Mouse (Mus musculus) large intestine, adult 2 months (tissue): Measurements from ENCODE around the gene Vmn2r56. TPM values are rescaled to one million over a fixed set of nuclear protein-coding genes. Genes with fewer than 3 reads are reported as not detected.
"Not testable (repeated sequence)": the region's sequence is repeated elsewhere in the genome, so short reads cannot be mapped to it uniquely, and the experiment has no call there.

ENCODE experiments used
- DNase-seq: peaks from one replicate; pipeline ENCODE4 v3.0.0-alpha.2; 2012; ENCODE audit warnings: low read depth, low spot score
- whole genome bisulfite sequencing: fragments of 180-500 bp; shearing (Covaris S2); methylation state at CpG from one replicate; pipeline ENCODE4 v1.1.7; 2018; 5-methylcytosine and 5-hydroxymethylcytosine counted together
- polyA plus RNA-seq: library from polyadenylated mRNA; depleted of rRNA; stranded (reverse); fragments of >200 nt; gene quantifications from 2 replicates; pipeline ENCODE4 v1.2.3, GENCODE M21; 2012; rRNA removed

Gene Vmn2r56
- polyA plus RNA-seq: not detected in 2 replicates

- 11% methylated on average over 1 of the region's 1 CpGs for WGBS
- DNase-seq: no peak
Observed at GRCm38 (mm10) chr7:12734904-12735303, at the start of gene Vmn2r56. Gene Vmn2r56, minus strand, starts transcription at chr7:12735004.

- under 1% methylated on average over 57 of the region's 57 CpGs for WGBS
- DNase-seq: no peak
Observed at GRCm38 (mm10) chr7:12780151-12780830, 45.5 kb upstream of the Vmn2r56 start.

- no peak for DNase-seq
- 26% methylated on average over 10 of the region's 10 CpGs for WGBS
Observed at GRCm38 (mm10) chr7:12779782-12780150, 45.0 kb upstream of the Vmn2r56 start.

GRCm38 (mm10) chr7:12779141-12779540 lies 44.3 kb upstream of the Vmn2r56 start:
- no peak for DNase-seq
- WGBS: 81% methylated on average over 5 of the region's 5 CpGs

DNA sequence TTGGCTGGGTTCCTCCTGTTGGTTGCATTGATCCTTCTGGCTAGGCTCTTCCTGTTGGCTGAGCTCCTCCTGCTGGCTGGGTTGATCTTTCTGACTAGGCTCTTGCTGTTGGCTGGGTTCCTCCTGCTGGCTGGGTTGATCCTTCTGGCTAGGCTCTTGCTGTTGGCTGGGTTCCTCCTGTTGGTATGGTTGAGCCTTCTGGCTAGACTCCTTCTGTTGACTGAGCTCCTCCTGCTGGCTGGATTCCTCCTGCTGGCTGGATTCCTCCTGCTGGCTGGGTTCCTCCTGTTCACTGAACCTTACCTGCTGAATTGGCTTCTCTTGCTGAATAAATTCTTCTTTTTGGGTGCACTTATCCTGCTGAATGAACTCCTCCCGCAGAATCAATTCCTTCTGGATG lies 39.8 kb upstream of the Vmn2r56 start:
- DNase-seq: no peak
- WGBS: 88% methylated on average over 1 of the region's 1 CpGs

DNA sequence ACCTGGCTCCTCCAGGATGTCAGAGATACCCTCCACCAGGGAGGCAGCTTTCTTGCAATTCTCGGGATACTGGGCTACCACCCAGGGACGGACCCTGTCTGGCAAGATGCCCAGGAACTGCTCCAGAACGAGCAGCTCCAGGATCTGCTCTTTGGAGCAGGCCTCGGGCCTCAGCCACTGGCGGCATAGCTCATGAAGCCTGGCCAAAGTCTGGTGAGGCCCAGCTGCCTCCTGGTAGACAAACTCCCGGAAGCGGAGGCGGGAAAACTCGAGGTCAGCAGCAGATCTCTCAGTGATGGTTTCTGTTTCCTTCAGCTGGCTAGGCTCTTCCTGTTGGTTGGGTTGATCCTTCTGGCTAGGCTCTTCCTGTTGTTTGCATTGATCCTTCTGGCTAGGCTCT lies 39.3 kb upstream of the Vmn2r56 start:
- DNase-seq: no peak
- WGBS: 85% methylated on average over 9 of the region's 9 CpGs

GRCm38 (mm10) chr7:12749431-12750198 lies 14.8 kb upstream of the Vmn2r56 start:
- WGBS: 77% methylated on average over 24 of the region's 24 CpGs
- no peak for DNase-seq

DNA sequence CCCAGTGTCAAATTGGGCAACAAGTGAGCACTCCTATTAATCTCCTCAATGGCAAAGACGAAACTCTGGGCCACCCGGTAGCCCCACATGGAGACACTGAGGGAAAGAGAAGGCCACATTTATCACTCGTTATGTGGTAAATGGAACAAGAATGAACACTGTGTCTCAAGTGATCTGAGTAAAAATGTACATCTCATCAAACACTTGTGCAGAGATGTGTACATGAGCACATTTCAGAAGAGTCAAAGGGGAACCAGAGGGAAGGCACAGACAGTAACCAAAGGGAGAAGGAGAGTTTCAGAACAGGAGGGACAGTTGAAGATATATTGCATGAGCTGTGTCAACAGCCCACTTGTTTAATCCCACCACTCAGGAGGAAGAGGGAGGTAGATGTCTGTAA lies 49.9 kb downstream of the Vmn2r56 start, which contains the start of gene Vmn2r55:
TSS of gene Vmn2r55 (minus strand) at position 101 of the 400 bp plus-strand sequence.
- WGBS: 82% methylated on average over 3 of the region's 3 CpGs
- DNase-seq: not testable (repeated sequence)

GRCm38 (mm10) chr7:12640219-12640618 lies 94.6 kb downstream of the Vmn2r56 start, which contains the start of gene Vmn2r54:
Gene Vmn2r54, minus strand, starts transcription at chr7:12640319.
- not testable (repeated sequence) for DNase-seq
- WGBS: 75% methylated on average over 3 of the region's 4 CpGs

Other genes starting within 250 kb of the Vmn2r56 start
- not detected in 2 replicates for gene 2900092C05Rik, start 222.5 kb downstream of the Vmn2r56 start, polyA plus RNA-seq
- not detected in 2 replicates for gene Vmn2r53, start 126.2 kb downstream of the Vmn2r56 start, polyA plus RNA-seq
- gene Vmn2r54, start 94.7 kb downstream of the Vmn2r56 start, polyA plus RNA-seq: not detected in 2 replicates
- gene Vmn2r55, start 50.0 kb downstream of the Vmn2r56 start, polyA plus RNA-seq: not detected in 2 replicates
- 0.38 and 0.52 TPM in 2 replicates for gene Zscan18, start 68.6 kb upstream of the Vmn2r56 start, polyA plus RNA-seq
- gene Zfp329, start 83.9 kb upstream of the Vmn2r56 start, polyA plus RNA-seq: 0.87 and 1.3 TPM in 2 replicates
- gene Zfp110, start 99.8 kb upstream of the Vmn2r56 start, polyA plus RNA-seq: 6.0 and 10.3 TPM in 2 replicates
- gene Zfp128, start 146.2 kb upstream of the Vmn2r56 start, polyA plus RNA-seq: 0.33 and 0.51 TPM in 2 replicates
- gene Zscan22, start 162.8 kb upstream of the Vmn2r56 start, polyA plus RNA-seq: 6.8 and 7.5 TPM in 2 replicates
- gene Rps5, start 187.3 kb upstream of the Vmn2r56 start, polyA plus RNA-seq: 2,560 and 2,617 TPM in 2 replicates
- gene Rnf225, start 192.4 kb upstream of the Vmn2r56 start, polyA plus RNA-seq: 0.20 and 0.27 TPM in 2 replicates
- gene Zfp324, start 230.8 kb upstream of the Vmn2r56 start, polyA plus RNA-seq: 3.9 and 5.2 TPM in 2 replicates
- 2.5 and 3.4 TPM in 2 replicates for gene Zfp446, start 242.8 kb upstream of the Vmn2r56 start, polyA plus RNA-seq